Mouse (Mus musculus) limb, embryonic 12.5 days (tissue): ENCODE measurements around the gene Celf2. TPM values are rescaled to one million over a fixed set of nuclear protein-coding genes. Genes with fewer than 3 reads are reported as not detected.

Experiments
- ATAC-seq: fragments of 200-750 bp; cut with Nextera tagmentation; 2 replicates; pipeline ENCODE4 v1.8.0; 2017; ENCODE audit warnings: low read depth, moderate TSS enrichment; ENCODE audit not compliant: insufficient number of reproducible peaks, insufficient read depth, low FRiP score, low TSS enrichment
- H3K27ac ChIP-seq: fragments of 300-500 bp; sonication (generic); 2 replicates; pipeline ENCODE4 v1.5.1; 2016; ENCODE audit warnings: mild to moderate bottlenecking, moderate library complexity
- H3K27me3 ChIP-seq: fragments of 300-500 bp; sonication (generic); 2 replicates; pipeline ENCODE4 v1.6.1; 2016; ENCODE audit warnings: mild to moderate bottlenecking, moderate library complexity
- H3K36me3 ChIP-seq: fragments of 300-500 bp; sonication (generic); 2 replicates; pipeline ENCODE4 v1.6.1; 2016; ENCODE audit warnings: mild to moderate bottlenecking, moderate library complexity
- H3K4me1 ChIP-seq: fragments of 300-500 bp; sonication (generic); replicated peaks from 2 replicates; pipeline ENCODE4 v1.6.1; 2016
- H3K4me2 ChIP-seq: fragments of 300-500 bp; sonication (generic); 2 replicates; pipeline ENCODE4 v1.6.1; 2016; ENCODE audit warnings: mild to moderate bottlenecking, moderate library complexity
- H3K4me3 ChIP-seq: fragments of 300-500 bp; sonication (generic); replicated peaks from 2 replicates; pipeline ENCODE4 v1.5.1; 2016; ENCODE audit warnings: mild to moderate bottlenecking
- H3K9ac ChIP-seq: fragments of 300-500 bp; sonication (generic); replicated peaks from 2 replicates; pipeline ENCODE4 v1.6.1; 2016; ENCODE audit warnings: mild to moderate bottlenecking, moderate library complexity
- H3K9me3 ChIP-seq: fragments of 300-500 bp; sonication (generic); 2 replicates; pipeline ENCODE4 v1.6.1; 2016; ENCODE audit warnings: mild to moderate bottlenecking, moderate library complexity
- WGBS: fragments of 180-500 bp; shearing (Covaris S2); methylation state at CpG from one replicate; pipeline ENCODE4 v1.1.7; 2016; 5-methylcytosine and 5-hydroxymethylcytosine counted together
- polyA plus RNA-seq: library from polyadenylated mRNA; unstranded; fragments of >200 nt; fragmentation: Nextera tagmentation; extraction: Ambion mirVana; gene quantifications from 2 replicates; pipeline ENCODE4 v1.2.1, GENCODE M21; 2016

The Celf2 gene
- polyA plus RNA-seq, 1 experiment from 2014 or later = 35.6 TPM

- Histone ChIP-seq H3K27ac (no peak overlapping the region), H3K9me3 (peaks cover 10% of the 10 kb centered on the region; the same call in 1 of the 2 replicates), H3K27me3 (no peaks in the 10 kb centered on the region), H3K4me2 (no peak overlapping the region), H3K36me3 (no peaks in the 10 kb centered on the region), H3K4me3 (no peak overlapping the region), H3K9ac (no peak overlapping the region), H3K4me1 (no peaks in the 10 kb centered on the region)
- no peak for ATAC-seq
- 7% methylated on average over 1 of the region's 1 CpGs for WGBS
These were observed 463.2 kb downstream of the Celf2 start for GRCm38 (mm10) chr2:7046155-7046554.

- Histone ChIP-seq H3K4me1 (no peaks in the 10 kb centered on the region), H3K27ac (no peak overlapping the region), H3K4me3 (no peak overlapping the region), H3K4me2 (no peak overlapping the region), H3K36me3 (no peaks in the 10 kb centered on the region), H3K9me3 (peaks cover 10% of the 10 kb centered on the region; the same call in 1 of the 2 replicates), H3K9ac (no peak overlapping the region), H3K27me3 (no peaks in the 10 kb centered on the region)
- ATAC-seq = no peak
- 81% methylated on average over 4 of the region's 4 CpGs for WGBS
These were observed 463.8 kb downstream of the Celf2 start for GRCm38 (mm10) chr2:7045531-7045930.

GRCm38 (mm10) chr2:7043770-7044459, 465.4 kb downstream of the Celf2 start:
- Histone ChIP-seq H3K27ac (no peak overlapping the region), H3K4me1 (no peaks in the 10 kb centered on the region), H3K4me2 (no peak overlapping the region), H3K4me3 (no peak overlapping the region), H3K27me3 (no peaks in the 10 kb centered on the region), H3K9ac (no peak overlapping the region), H3K36me3 (no peaks in the 10 kb centered on the region), H3K9me3 (peaks cover 10% of the 10 kb centered on the region; the same call in 1 of the 2 replicates)
- ATAC-seq = no peak
- 74% methylated on average over 6 of the region's 6 CpGs for WGBS

GRCm38 (mm10) chr2:7040940-7041339, 468.4 kb downstream of the Celf2 start:
- Histone ChIP-seq H3K27ac (no peak overlapping the region), H3K4me3 (no peak overlapping the region), H3K9me3 (no peaks in the 10 kb centered on the region), H3K4me1 (no peaks in the 10 kb centered on the region), H3K36me3 (no peaks in the 10 kb centered on the region), H3K27me3 (no peaks in the 10 kb centered on the region), H3K9ac (no peak overlapping the region), H3K4me2 (no peak overlapping the region)
- no peak for ATAC-seq
- WGBS = 67% methylated on average over 1 of the region's 1 CpGs

- ATAC-seq = no peak
- Histone ChIP-seq H3K4me1 (no peaks in the 10 kb centered on the region), H3K27me3 (no peaks in the 10 kb centered on the region), H3K4me3 (no peak overlapping the region), H3K9ac (no peak overlapping the region), H3K36me3 (no peaks in the 10 kb centered on the region), H3K27ac (no peak overlapping the region), H3K9me3 (no peaks in the 10 kb centered on the region), H3K4me2 (no peak overlapping the region)
- 94% methylated on average over 4 of the region's 4 CpGs for WGBS
These were observed 470.4 kb downstream of the Celf2 start for GRCm38 (mm10) chr2:7038991-7039390.

- no peaks in the 10 kb centered on the region for H3K27me3 ChIP-seq
- WGBS = 85% methylated on average over 1 of the region's 1 CpGs
- no peak overlapping the region for H3K4me3 ChIP-seq
- no peaks in the 10 kb centered on the region for H3K9me3 ChIP-seq
- no peak overlapping the region for H3K4me2 ChIP-seq
- ATAC-seq = no peak
- H3K36me3 ChIP-seq = no peaks in the 10 kb centered on the region
- H3K27ac ChIP-seq = no peak overlapping the region
- no peaks in the 10 kb centered on the region for H3K4me1 ChIP-seq
- H3K9ac ChIP-seq = no peak overlapping the region
These were observed 478.0 kb downstream of the Celf2 start for GRCm38 (mm10) chr2:7031389-7031788.

- Histone ChIP-seq H3K4me3 (no peak overlapping the region), H3K27ac (no peak overlapping the region), H3K27me3 (no peaks in the 10 kb centered on the region), H3K36me3 (no peaks in the 10 kb centered on the region), H3K4me2 (no peak overlapping the region), H3K4me1 (no peaks in the 10 kb centered on the region), H3K9me3 (no peaks in the 10 kb centered on the region), H3K9ac (no peak overlapping the region)
- 91% methylated on average over 1 of the region's 1 CpGs for WGBS
- no peak for ATAC-seq
These were observed 482.6 kb downstream of the Celf2 start for GRCm38 (mm10) chr2:7026737-7027136.

- H3K4me2 ChIP-seq = no peak overlapping the region
- no peaks in the 10 kb centered on the region for H3K9me3 ChIP-seq
- 74% methylated on average over 5 of the region's 5 CpGs for WGBS
- H3K36me3 ChIP-seq = no peaks in the 10 kb centered on the region
- no peak overlapping the region for H3K27ac ChIP-seq
- H3K9ac ChIP-seq = no peak overlapping the region
- H3K4me3 ChIP-seq = no peak overlapping the region
- ATAC-seq = no peak
- H3K4me1 ChIP-seq = no peaks in the 10 kb centered on the region
- no peaks in the 10 kb centered on the region for H3K27me3 ChIP-seq
These were observed 483.8 kb downstream of the Celf2 start for GRCm38 (mm10) chr2:7025594-7025993.

- Histone ChIP-seq H3K36me3 (no peaks in the 10 kb centered on the region), H3K27me3 (no peaks in the 10 kb centered on the region), H3K4me1 (no peaks in the 10 kb centered on the region), H3K4me2 (no peak overlapping the region), H3K9ac (no peak overlapping the region), H3K9me3 (no peaks in the 10 kb centered on the region), H3K27ac (no peak overlapping the region), H3K4me3 (no peak overlapping the region)
- 67% methylated on average over 3 of the region's 3 CpGs for WGBS
- ATAC-seq = no peak
These were observed 487.2 kb downstream of the Celf2 start for GRCm38 (mm10) chr2:7022184-7022583.

GRCm38 (mm10) chr2:7017384-7018113, 491.8 kb downstream of the Celf2 start:
- no peaks in the 10 kb centered on the region for H3K36me3 ChIP-seq
- no peak overlapping the region for H3K9ac ChIP-seq
- no peak overlapping the region for H3K27ac ChIP-seq
- 92% methylated on average over 6 of the region's 6 CpGs for WGBS
- no peak overlapping the region for H3K4me3 ChIP-seq
- H3K9me3 ChIP-seq = no peaks in the 10 kb centered on the region
- no peak for ATAC-seq
- no peaks in the 10 kb centered on the region for H3K4me1 ChIP-seq
- no peaks in the 10 kb centered on the region for H3K27me3 ChIP-seq
- H3K4me2 ChIP-seq = no peak overlapping the region

- H3K4me3 ChIP-seq = no peak overlapping the region
- no peak overlapping the region for H3K27ac ChIP-seq
- no peak overlapping the region for H3K4me2 ChIP-seq
- no peak overlapping the region for H3K9ac ChIP-seq
- H3K27me3 ChIP-seq = no peaks in the 10 kb centered on the region
- 89% methylated on average over 5 of the region's 5 CpGs for WGBS
- H3K4me1 ChIP-seq = no peaks in the 10 kb centered on the region
- no peaks in the 10 kb centered on the region for H3K36me3 ChIP-seq
- ATAC-seq = no peak
- no peaks in the 10 kb centered on the region for H3K9me3 ChIP-seq
These were observed 496.2 kb downstream of the Celf2 start for GRCm38 (mm10) chr2:7013126-7013525.
